Mouse (Mus musculus) cerebellum, postnatal 10 days (tissue): ENCODE measurements around the gene Wdr70.

Experiments
- DNase-seq, 2 experiments: peaks; one replicate each; pipeline ENCODE4 v3.0.0; 2021; ENCODE audit warnings: mixed read lengths in 2 of 2

Gene Wdr70

DNA sequence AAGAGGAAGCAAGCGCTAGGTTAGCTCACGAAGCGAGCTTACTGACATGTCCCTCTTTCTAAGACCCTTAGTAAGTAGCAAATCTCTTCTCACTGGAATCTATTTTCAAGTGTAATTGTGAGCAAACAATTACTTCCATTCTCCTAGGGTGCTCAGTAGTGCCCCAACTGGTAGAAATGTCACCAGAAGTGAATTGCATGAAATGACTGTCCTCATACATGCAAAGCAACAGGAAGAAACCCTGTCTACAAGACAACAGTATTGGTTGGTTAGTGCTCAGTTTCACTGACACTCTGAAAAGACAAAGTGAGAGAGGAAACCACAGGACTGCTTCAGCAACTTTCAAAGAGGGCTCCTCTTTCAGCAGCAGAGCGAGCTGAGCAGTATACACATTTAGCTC, 173.6 kb downstream of the Wdr70 start:
- DNase-seq, result peak; percentile 16 to 34

DNA sequence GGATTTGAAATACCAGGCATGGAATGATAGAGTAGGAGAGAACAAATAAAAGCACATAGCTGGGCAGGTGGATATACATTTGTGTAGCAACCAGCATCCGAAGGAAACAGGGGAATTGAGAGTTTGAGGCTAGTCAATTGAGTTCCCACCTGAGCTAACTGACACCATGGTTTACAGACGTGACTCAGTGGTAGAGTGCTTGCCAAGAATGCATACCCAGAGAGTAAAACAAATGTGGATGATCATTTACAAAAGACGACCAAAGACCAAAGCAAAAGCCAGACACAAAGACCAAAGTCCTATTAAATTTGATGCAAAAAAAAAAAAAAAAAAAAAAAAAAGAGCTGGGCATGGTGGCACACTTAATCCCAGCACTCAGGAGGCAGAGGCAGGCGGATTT, 175.7 kb downstream of the Wdr70 start:
- no peak for DNase-seq

DNA sequence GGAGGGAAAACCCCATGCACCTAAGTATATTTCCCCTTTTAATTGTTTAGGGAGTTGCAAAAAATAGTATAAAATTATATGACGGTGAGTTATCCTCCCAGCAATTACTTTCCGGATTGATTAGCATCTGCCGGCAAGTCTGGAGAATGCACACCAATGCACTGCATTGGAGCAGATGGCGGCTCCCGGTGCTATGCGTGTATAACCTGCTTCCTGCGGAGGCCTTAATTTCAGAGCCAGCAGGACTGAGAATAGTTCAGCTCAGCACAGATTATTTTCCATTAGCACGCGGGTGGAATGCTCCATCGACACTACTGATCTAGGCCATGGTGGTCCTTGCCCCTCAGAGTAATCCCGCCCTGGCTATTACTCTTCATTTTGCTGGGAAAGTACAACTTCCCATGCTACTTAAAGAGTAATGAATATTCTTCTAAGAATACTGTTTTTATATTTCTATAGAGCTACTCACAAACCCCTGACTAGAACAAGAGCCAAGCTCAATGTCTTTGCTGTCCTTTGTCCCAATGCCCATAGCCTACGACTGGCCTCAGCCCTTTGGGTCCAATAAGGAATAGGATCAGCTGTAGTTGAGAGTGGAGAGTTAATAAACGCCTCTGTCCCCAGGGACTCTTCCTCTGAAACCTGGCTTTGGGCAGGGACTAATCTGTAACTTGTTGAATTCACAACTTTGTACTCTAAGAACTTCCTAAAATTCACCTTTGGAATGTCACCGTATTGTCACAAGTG, 176.5 kb downstream of the Wdr70 start:
- peak; percentile 76 to 87 for DNase-seq

DNA sequence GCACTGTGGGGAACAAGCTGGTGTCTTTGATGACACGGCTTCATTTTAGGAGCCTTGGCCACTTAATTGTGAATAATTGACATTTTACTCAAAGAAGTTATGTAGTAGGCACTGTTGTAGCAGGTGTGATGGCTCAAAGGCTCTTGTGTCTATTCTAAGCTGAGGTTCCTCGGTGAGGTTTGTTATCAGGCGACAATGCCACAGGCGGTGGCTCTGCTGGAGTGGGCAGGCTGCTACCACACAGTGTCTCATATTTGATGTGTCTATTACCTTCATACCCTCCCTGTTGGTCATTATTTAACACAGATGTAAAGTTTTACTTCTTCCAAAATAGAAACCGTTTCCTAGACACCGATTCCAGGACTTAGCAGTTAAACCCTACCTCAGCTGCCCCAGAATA, 177.9 kb downstream of the Wdr70 start:
- peak; percentile 44 to 49 for DNase-seq

DNA sequence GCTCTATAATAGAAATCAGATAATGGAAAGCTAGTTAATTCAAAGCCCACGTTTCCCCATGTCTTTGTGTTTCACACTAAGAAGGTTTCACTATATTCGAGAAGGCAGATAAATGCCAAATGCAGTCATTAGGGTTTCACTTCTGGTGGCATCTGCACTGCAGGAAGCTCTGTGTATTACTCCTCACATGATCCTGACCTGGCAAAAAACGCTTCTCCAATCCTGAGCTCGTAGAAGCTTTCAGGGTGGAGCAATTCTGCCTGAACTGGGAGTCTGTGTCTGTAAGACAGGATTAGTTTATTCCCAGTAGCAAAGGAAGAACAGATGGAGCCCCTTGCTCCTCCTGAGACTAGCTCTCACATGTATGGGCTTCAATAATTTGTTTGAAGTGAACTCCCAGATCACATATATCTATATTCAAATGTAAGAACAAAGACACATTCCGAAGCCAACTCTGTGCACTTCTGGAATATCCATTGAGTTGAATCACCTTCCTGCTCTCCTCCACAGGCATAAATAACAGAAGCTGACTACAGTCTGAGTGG, 192.4 kb downstream of the Wdr70 start:
- no peak for DNase-seq

DNA sequence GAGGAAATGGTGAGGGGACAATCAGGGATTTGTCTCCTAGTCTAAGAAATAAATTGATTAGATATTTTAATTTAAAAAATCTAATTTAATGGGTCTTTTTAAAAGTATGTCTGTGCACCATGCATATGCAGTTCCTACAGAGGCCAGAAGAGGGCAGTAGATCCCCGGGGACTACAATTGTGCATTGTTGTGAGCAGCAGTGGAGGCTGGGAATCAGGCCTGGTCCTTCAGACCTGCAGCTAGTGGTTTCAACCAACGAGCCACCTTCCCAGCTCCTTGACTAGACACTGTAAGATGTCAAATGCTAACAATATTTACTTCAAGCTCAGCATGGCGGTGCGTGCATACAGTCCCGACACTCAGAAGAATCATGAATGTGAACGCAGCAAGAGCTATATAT, 199.7 kb downstream of the Wdr70 start:
- DNase-seq, result no peak

DNA sequence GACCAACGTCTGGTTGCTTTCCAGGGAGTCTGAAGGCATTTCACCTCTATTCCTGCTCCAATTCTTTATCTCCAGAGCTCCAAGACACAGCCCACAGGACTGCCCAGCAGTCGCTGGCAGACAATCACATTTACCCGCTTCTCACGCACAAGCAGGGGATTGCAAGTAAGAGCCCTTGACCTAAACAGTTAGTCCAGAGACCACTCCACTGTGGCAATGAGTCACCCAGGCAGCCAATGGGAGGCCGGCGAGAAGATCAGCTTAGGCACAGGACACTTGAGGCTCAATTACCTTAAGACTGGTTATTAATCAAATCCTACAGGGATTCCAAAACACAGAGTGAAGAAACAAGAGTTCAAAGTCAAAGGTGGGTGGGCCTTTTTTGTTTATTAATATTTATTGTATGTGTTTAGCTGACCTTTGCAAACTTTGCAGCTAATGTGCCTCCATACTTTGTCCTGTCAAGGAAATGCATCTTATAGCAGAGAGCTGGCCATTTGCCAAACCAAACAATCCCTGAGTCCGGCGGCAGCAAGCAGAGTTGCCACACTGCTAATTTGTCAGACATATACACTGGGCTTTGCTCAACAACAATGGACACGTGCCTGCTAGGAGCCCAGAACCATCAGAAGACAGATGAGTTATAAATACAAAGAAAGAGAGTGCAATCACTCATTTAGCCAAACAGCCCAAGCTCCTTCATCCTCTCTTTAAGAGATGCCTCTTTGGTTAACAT, 207.3 kb downstream of the Wdr70 start:
- DNase-seq, result peak; percentile 15 to 30

DNA sequence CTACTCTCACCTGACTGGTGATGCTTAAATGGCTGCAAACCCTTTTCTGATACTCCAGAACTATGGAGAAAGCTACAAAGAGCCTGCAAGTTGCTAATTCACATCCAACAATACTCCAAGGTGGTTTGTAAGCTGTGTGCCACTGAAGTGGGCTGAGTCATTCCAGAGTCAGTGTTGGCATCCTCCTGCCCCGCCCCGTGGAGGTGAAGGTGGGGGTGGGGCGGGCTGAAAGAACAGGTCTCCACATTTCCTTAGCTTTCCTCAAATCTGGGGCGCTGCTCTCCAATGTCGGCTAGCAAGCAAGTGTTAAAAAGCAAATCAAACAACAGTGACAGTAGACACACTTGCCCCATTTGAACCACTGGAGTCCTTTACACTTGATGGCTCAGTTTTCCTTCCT, 208.7 kb downstream of the Wdr70 start:
- no peak for DNase-seq

DNA sequence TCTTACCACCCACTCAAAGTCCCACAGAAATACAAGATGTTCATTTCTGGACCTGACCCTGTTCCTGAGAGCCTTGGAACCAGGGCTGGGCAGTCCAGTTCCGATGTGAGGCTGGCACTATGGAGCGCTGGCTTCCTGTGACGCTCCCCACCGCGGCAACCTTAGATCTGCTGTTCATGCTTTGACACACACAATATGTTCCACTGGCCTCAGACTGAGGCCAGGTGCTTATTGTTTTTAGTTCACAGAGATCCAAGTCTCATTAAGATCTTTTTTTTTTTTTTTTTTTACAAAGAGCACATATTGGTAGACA, 209.7 kb downstream of the Wdr70 start:
- peak in 1 of 2 experiments; percentile 14 for DNase-seq

DNA sequence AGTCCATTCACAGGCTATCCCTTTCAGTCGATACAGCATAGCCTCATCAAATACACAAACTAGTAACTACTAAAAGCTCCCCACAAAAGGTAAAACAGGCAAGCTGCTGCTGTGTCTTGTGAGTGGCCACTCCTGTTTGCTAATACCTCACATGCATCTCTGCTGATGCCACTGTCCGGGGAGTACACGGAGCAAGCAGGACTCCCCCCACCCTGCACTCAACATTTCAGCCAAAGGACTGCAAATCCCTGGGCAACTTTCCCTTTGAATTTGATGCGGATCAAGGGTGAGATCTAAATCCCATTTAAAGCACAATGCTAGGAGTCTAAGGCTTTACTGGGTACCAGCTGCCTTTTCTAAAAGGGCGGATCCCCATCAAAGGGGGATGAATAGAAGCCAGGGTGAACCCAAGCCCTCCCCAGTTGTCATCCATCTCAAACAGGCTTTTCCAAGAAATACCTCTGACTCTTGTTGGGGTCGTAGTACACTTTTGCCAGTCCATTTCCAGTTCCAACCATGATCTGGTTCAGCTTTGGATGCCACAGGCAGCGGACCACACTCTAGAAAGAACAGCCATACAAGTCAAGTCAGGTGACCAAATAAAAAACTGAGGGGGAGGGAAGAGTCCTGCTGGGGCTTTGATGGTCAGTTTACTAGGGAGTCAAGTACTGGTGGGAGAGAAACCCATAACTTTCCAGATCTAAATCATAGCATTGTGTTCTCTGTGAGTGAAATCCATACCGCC, 210.2 kb downstream of the Wdr70 start:
- no peak for DNase-seq

DNA sequence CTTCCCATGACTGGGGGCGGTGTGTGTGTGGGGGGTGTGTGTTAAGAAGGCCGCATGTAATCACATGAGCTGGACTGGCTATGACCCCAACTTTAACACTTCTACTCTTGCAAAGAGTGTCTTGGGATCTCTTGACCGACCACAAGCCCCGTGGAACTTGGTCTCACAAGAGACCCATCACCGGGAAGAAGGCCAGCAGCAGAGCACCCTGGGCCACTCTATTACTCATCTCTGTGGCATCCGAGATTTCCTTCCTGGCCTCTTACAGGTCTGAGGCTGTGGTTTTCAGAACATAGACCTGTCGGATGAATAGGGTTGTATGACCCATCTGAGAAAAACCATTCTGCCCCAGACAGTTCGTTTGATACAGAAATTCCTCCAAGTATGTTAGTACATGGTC, 212.4 kb downstream of the Wdr70 start:
- no peak for DNase-seq

DNA sequence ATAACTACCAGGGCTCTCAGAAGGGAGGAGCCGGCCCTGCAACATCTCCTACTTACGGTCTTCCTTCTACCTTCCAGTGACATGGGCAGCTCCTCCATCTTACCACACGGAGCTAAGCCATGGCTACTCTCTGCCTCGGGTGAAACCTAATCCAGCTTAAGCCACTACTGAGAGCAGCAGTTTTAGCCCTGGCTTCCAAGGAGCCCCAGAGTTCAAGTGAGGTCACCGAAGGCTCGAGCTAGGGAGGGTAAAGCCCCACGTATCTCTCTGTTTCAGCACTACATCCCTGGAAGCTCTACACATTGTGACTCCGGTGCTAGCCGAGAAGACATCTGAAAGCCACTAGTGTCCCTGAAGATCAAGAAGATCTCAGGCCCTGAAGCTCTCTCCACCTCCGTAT, 213.9 kb downstream of the Wdr70 start:
- no peak for DNase-seq

DNA sequence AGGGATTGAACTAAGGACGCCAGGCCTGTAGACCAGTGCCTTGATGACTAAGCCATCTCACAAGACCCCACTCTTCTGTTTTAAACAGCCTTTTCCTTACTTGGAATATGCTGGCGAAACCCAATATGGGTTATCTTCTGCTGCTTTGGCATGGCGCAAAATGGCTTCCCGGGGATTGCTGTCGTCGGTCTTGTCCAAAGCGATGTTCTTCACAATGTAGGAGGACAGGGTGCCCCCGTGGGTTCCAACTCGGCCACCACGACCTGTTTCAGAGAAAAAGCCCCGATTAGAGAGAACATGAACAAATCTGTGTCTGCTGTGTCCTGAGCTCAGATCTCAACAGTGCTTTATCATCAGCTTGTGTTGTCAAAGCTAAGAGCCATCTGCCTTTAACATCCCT, 214.8 kb downstream of the Wdr70 start:
- DNase-seq, result no peak

DNA sequence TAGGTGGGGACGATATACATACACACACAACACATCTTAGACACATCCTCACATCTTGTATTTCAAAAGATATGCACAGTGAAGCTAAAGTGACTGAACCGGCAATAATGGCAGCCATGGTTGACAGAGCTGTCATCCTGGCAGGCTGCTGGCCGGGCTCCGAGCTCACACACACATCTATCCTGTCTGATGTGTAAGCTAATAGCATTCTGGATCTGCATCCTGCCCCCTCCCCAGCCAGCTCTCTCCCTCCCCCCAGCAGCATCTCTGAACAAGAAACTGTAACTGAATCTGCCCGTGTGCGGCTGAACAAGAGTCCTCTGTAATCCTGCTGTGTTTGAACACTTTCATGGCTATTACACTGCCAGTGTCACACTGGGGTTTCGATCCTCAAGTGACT, 219.1 kb downstream of the Wdr70 start:
- peak; percentile 33 to 48 for DNase-seq

DNA sequence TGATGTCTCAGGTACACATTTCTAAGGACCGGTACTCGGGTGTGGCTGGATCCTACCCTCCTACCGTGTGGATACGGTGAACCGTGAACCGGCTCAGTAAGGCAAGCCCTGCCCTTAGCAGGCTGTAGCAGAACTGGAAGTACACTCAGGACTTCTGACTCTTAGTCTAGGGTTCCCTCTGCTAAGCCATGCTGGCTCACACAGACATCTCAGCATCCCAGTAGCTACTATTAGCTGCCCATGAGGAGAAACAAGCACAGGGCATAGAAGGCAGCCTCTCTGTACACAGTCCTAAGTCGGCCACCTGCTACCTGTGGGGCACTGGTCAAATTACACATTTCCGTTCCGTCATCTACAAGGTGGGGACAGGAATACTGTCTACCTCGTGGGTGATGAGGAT, 220.1 kb downstream of the Wdr70 start:
- DNase-seq, result no peak

DNA sequence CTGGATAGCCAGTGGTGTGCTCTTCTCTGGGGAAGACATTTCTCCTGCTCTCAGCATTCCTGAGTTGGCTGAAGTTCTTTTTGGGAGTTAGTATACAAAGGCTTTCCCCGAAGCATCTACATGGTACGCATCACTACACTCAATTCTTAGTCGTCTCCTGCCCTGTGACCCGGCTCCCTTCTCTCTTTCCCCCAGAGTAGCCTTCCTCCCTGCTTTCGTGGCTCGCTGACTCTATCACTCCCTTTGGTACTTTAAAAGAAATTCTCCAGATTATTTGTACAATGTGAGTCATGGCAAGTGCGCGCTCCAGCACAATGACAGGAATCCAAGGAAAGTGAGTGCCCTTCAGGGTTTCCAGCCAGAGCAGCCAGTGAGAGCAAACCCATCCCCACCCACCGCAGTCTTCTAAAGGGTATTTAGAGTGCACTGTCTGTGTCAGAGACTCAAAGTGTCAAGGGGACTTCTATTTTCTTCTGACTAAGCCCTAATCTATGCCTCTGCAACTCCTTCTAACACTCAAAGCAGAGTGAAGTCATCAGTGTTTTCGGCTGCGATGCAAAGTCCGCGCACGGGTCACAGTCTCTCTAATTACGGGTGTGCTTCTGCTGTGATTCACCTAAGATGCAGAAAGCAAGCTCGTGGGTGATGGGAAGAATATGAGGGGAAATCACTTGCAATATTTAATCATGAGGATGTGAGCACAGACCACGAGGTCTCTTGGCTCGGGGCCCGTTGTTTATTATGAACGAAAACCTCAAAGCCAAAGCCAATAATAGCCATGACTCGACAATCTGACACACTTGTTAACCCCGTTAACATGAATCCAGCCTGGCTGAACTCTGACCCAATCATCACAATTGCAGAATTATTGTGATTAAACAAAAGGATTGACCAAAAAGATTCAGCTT, 221.2 kb downstream of the Wdr70 start:
- peak; percentile 38 to 39 for DNase-seq

DNA sequence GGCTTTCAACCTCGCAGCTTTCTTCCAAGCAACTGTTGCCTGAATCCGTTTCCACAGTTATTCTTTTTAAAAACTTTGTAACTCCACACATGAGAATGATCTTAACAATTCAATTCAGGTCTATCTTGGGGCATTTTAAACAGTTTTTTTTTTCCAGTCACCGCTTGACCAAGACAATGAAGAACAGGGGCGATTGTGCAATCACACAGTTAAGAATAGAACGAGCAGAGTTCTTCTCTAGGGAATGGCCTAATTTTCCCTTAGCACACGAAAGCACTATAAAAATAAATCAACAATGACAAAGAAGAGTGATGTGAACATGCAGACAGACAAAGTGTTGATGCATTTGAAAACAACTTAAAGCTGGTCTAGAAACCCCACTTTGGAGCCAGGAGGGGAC, 223.1 kb downstream of the Wdr70 start:
- no peak for DNase-seq

DNA sequence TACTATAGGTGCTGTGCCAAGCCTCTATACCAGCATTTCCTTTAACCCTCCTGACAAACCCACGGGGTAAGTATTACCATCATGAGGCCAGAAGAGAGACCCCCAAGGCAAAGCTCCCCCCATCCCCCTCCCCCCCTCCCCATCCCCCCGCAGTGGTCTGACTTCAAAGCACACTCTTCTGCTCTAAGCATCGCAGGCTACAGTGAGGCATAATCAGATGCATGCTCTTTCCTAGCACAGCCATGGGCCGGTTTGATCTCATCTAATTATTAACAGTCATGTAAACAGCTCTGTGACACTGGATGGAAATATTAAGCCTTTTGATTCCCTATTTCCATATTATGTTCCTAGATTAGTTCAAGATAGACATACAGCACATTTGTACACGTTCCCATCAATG, 226.5 kb downstream of the Wdr70 start:
- no peak for DNase-seq

DNA sequence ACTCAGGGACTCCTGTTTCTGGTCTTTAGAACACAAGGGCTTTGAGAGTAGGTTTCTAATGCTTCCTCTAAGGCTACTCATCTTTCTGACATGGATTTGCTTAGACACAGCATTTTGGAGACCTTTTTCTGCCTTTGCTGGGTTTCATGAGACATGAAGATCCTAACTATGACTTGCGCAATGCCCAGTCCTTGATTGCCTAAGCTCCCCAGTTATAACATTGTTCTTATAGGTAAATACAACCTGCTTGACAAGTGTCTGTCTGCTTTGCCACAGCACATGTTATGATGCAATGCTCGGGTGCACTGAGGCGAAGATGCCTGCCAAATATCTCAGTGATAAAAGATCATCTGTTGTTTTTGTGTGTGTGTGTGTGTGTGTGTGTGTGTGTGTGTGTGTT, 233.7 kb downstream of the Wdr70 start:
- no peak for DNase-seq

DNA sequence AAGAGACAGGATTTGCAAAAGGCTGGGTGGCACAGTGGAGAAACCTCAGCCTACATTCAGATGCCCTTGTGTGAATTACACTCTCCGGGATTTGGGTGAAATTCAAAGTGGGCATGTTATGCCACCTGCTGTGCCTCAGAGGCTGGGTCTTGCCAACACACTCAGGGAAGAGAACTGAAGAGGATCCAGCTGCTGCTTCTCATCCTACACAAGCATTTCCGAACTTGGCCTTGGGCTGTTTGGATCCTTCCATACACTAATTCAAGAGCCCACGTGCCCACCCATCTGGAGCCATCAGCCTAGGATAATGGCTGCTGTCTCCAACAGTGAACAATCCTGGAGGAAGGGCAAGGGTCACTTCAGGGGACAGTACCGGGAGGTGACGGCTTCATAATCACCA, 235.7 kb downstream of the Wdr70 start:
- DNase-seq, result peak in 1 of 2 experiments; percentile 20

DNA sequence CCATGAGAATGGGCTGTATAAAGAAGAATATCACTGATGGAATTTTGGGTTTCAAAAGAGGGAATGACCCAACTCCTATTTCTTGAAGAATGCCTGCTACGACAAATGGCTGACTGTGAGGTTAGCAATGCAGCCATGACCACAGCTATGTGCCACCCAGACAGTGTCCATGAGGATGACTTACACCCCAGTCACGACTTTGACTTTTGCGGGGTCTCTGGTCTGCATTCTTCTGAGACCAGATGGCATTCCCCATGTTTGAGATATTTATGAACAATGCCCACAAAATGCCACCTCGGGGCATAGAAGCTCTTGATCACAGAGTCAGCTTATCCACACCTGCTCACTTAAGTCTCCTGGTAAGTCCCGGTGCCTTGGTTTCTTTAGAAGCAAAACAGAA, 236.1 kb downstream of the Wdr70 start:
- no peak for DNase-seq

DNA sequence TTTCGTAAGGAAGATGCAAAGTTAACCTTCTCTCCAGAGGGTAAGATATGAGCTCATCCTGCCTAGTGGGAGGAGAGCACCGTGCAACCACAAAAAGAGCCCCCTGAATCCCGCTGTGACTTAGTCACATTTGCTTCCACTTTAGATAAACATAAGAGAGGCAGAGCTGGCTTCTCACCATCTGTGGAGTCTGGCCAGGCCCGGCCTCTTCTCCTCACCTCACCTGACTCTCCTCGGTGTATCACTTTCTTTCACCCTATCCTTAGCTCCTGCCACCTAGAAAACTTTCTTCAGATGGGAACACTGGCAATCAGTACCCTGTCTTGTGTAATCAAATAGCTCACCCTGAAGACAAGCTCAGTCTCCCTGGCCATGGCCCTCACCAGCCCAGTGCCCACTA, 240.2 kb downstream of the Wdr70 start:
- no peak for DNase-seq

DNA sequence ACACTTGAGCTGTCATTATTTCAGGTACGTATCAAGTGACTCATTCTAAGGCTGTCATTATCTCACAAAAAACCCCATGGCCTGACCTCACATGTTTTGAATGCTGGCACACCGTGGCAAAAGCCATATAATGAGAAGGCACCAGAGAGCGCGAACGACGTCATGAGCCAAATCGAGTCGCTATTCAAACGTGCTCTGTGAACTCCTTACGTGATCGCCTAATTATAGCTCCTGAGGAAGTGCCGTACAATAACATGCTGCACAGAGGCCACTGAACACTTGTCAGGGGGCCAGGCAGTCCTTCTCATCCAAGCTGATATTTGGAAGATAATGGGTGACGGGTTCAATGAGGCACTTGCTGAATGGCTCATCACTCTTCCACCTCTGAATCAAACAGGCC, 241.6 kb downstream of the Wdr70 start:
- DNase-seq, result no peak
